Mouse (Mus musculus) cerebellum, adult 2 months (tissue): ENCODE measurements around the gene Ncoa3.

ENCODE experiments used
- CTCF ChIP-seq: fragments of 200-500 bp; IDR thresholded peaks from 2 replicates; pipeline ENCODE4 v1.5.1; 2011; ENCODE audit warnings: low read depth, mild to moderate bottlenecking, control low read depth, low read length, moderate library complexity, borderline replicate concordance; ENCODE audit not compliant: insufficient read depth
- POLR2A ChIP-seq: fragments of 200-500 bp; IDR thresholded peaks from 2 replicates; pipeline ENCODE4 v1.6.1; 2011; ENCODE audit warnings: low read length, control low read depth, borderline replicate concordance; ENCODE audit not compliant: insufficient read depth

GRCm38 (mm10) chr2:165962824-165963223 is 29.6 kb upstream of the Ncoa3 start:
- no peak for TF ChIP-seq CTCF
- no peak for TF ChIP-seq POLR2A
